Mouse (Mus musculus) layer of hippocampus, postnatal 25 days (tissue): ENCODE data around the gene Gm28374. TPM values are rescaled to one million over a fixed set of nuclear protein-coding genes. Genes with fewer than 3 reads are reported as not detected.
"Not testable (repeated sequence)": the region's sequence is repeated elsewhere in the genome, so short reads cannot be mapped to it uniquely, and the experiment has no call there.

Experiments
- DNase-seq, 2 experiments: peaks; one replicate each; pipeline ENCODE4 v3.0.0; 2022; ENCODE audit warnings: mixed read lengths in 2 of 2, low spot score in 1 of 2; ENCODE audit errors: extremely low spot score in 1 of 2
- total RNA-seq, 2 experiments: library from RNA; stranded (reverse); gene quantifications; 2 replicates each; pipeline ENCODE4 v1.2.3; 2021

Gene Gm28374
- total RNA-seq, 2 experiments from 2014 or later, result not detected

DNA sequence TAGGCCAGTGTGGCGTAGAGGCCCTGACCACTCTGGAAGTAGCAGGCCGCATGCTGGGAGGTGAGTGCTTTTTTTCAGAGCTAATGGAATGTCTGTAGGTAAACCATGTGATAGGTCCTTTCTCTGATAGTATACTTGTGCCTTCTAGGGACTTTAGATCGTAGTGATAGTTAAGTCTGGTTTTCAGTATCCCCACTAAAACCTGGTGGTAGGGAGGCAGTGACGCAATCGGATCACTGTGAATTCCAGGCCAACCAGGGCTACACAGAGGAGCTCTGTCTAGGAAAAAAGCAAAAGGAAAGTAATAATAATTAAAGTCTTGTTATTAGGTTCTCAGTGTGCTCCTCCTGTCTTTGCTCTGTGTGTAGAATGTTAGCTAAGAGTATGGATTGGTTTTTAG, 23.5 kb downstream of the Gm28374 start:
- no peak for DNase-seq

DNA sequence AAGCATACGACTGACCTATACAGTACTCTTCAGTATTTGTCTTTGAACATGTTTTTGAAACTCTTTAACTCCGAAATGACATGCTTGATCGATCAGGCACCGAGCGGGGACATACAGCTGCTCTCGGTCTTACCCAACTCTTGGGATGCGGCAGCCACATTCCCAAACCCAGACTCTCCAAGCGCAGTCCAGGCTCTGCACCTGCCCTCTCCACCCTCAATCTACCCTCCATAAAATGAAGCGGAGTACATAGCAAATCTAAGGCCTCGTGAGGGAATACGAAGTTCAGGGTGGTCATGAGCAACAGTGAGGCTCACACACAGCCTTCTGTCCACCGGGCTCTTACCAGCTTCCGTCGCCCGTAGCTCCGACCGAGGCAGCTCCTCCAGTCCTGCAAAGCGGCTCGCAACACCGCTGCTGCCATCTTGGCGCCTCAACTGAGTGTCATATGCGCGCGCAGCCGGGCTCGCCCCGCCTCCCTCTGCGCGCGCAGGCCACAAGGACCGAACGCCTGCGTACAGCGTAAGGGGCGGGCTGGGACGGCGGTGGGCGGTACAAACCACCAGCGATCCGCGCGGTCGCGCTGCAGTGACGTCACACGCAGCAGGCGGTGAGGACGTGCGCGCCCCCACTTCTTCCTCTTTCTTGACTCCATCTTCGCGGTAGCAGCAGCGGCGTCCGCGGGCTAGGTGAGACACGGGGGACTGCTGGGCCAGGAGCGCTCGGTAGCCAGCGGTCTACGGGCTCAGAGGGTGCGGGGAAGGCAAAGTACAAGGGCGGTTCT, 24.6 kb downstream of the Gm28374 start, which contains the start of the genes Mrpl49 and Fau:
TSS of gene Mrpl49 (minus strand) at position 473 of the 784 bp plus-strand sequence.
TSS of gene Fau (plus strand) at position 532 of the 784 bp plus-strand sequence.
- DNase-seq, result peak; percentile 98

DNA sequence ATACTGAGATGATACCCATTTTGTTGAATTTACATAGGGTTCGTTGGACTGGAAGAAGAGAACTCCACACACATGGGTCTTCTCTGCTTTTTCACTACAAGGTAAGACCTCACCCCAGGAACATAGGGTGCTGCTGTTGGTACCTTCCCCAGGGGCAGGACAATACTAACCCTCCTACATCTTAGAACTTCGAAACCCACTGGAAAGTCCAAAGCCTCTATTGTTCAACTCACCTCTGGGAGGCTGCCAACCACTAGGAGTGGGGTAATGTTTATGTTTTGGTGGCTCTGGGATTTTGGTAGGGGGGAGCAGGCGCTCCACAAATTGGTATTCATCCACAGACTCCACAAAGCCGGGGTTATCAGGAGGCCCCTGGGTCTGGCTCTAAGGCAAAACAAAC, 25.4 kb downstream of the Gm28374 start:
- DNase-seq, result no peak

DNA sequence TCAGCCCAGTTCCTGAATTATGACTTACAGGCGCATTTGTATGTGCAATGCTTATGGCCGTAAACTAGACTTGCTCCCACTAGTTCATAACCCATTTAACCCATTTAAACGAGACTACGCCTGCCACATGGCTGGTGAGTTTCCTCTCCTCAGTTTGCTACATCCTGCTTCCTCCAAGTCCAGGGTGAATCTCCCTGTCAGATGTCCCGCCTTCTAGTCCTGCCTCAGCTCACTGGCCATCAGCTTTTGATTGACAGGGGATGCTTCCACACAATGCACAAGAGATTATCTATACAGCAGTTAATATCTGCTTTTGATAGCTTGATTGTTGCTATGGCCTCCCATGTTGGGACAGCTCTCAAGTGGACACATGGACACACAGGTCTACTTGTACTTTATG, 27.8 kb downstream of the Gm28374 start:
- DNase-seq, result no peak

DNA sequence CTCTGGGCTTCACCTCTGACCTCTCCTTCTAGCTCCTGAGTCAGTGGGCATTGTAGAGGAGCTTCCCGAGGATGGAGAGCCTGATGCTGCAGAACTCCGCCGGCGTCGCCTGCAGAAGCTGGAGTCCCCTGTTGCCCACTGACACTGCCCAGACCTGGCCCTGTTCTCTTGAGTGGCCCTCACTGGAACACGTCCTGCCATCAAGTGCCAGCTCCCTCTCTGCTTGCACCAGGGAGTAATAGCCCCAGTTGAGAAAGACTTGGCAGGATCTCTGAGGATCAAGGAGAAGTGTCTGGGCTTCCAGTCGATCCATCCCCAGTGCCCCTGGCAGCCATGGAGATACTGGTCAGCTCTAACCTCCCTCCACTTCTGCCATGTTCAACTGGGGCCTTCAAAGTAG, 29.5 kb downstream of the Gm28374 start:
- no peak for DNase-seq

DNA sequence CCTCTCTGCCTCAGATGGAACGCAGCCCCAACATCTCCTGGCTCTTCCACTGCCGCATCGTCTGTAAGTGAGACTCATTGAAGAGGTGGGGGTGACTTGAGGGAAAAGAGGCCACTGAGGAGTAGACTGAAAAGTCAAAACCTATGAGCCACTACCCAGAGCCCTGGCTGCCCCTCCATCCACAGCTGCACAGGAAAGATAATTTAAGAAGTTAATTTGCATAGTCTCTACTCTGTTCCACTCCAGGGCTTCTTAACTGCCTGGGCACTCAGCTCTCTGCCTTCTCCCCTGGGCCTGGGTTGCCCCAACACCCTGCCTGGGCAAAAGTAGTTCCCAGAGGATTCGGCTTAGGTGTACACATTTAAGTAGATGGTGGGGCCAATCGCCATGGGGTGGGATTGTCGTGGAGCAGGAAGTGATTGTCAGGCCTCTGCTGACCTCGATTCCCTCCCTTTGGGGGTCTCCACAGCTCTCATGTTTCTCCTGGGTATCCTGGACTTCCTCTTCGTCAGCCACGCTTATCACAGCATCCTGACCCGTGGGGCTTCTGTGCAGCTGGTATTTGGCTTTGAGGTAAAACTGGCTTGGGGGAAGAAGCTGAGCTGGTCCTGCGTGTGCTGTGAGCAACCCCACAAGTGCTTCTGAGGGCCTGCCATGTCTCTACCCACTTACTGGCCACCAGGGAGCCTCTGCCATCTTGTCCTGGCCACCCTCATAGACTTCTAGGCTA, 33.2 kb downstream of the Gm28374 start:
- DNase-seq, result no peak

DNA sequence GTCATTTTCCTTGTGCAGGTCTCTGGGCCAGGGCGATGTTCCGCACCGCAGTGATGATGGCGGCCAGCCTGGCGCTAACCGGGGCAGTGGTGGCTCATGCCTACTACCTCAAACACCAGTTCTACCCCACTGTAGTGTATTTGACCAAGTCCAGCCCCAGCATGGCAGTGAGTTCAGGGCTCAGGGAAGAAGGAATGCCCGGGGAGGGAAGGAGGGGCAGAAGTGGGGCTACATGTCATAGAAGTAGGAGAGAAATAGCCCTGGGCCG, 34.2 kb downstream of the Gm28374 start:
- DNase-seq, result no peak

DNA sequence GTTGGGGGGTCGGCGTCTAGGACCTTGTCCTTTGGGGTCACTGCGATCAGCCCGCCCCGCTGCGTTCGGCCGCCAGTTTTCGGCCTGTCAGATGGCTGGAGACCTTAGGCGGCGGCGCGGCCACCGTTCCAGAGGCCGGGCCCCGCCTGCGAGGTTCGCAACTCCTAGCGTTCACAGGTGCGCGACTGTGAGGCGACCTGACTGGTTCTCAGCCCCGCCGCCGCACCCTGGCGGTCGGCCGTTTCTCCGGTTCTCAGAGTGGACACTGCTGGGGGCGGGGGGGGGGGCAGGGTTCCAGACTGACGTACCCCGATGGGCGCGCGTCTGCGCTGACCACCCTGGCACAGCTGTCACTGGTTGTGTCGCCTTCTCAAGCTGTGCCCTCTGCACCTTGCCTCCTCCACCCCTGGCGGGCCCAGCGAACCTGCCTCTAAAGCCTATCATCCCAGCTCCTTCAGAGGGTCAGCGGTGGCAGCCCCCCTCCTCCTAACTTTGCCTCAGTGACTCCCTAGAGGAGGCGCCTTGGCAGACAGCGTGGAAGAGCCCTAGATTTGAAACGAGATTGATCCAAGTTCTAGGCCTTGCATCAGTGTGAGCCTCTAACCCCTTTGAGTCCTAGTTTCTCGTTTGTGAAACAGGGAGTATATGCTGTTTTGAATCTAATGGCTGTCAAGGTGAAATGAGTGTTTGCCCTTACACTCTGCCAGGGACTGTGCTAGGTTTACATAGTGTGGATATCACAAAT, 34.7 kb downstream of the Gm28374 start:
- DNase-seq, result no peak

DNA sequence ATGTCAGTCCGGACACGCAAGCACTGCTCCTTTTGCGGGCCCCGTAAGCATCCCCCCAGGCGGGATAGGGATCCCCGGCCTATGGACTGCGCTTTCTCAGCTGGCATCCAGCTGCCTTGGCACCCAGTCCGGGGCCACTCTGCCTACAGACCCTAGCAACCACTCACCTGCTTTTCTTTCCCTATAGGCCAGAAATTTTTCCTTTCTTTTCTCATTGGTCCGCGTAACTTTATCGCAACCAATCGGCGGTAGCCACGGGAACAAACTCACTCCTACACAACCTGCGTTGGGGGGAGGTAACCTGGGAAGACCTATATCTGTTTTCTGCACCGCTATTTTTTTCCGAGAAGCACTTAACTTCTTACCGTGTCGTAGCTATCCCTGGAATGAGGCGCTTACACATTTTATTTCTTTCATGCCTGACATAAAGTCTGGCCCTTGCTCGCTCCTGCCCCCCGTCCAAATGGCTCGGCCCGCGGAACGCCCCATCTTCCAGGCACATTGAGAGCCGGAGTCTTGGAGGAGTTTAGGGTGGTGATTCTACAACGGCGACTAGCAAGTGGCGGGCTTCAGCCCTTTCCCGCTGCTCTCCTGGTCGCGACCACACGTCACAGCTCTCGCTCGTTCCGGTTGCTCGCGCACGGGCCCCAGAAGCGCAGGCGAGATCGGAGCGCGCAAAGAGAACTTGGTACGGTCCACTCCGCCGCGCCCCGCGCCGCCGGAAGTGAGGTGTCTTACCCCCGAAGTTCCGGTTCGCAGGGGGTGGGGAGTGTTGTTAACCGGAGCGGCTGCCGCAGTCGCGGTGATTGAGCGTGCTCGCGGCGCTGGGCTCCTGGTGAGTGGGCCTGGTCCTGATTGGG, 35.5 kb downstream of the Gm28374 start, which contains the start of gene Syvn1:
TSS of gene Syvn1 (plus strand) at position 283 of the 860 bp plus-strand sequence.
- peak; percentile 79 to 85 for DNase-seq

DNA sequence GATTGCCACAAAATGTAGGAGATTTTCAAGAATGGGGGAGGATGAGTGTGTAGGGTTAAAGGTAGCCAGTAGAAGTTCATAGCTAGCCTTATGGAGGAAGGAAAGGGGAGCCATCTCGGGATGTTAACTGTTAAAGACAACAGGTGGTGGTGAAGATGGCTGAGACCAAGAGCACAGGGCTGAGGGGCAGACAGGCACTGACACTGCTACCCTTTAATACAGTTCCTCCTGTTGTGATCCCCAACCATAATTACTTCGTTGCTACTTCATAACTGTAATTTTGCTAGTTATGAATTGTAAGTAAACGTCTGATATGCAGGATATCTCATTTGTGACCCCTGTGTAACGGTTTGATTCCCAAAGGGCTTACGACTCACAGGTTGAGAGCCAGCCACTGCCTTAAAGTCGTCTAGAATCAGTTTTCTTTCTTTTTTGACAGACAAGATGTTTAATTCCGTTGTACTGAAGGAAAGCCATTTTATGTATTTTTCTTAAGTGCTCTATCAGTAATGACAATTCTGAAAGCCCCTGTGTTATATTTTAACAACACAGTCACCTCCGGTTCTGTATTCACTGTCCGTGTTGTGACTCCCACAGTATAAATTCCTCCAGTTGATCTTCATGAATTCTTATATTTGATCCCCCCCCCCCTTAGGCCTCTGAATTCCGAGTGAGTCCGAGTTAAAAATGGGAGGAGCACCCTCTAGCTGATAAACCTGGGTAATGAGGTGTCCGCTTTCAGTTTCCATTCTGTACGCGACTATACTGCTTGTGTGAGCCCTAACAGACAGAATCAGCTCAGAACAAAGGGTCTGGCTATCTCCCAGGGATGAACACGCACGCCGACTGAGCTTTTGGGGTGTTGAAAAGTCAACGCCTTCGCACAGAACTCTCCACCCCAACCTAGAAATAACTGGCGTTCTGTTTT, 36.4 kb downstream of the Gm28374 start:
- peak in 1 of 2 experiments; percentile 48 for DNase-seq

DNA sequence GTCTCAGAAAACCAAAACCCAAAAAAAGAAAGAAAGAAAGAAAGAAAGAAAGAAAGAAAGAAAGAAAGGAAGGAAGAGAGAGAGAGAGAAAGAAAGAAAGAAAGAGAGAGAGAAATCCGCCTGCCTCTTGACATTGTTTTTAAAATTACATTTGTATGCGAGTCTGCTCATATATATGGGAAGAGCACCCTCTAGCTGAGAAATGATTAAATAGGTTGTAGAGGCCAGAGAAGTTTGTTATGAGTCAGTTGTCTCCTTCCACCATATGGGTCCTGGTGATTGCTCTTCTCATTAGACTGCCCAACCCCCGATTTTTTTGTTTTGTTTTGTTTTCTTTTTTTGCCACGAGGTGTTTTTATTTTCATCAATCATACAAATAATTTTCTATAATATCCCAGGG, 38.0 kb downstream of the Gm28374 start:
- not testable (repeated sequence) for DNase-seq

DNA sequence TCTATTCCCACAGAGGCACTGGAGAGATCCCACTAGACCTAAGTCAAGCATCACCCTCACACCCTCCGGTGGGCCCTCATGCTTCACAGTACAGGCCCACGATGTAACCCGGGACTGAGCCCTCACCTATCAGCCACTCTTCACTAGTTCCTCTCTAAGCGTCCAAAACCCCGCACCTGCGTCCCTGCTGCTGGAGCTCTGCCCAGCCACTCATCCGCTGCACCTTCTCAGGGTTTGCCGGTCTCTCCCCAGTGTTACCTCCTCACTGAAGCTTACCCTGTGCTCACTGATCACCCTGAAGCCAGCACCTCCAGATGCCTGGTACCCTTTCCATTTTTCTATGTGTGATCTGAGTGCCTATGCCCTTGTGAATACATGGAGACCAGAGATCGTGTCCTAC, 39.8 kb downstream of the Gm28374 start:
- no peak for DNase-seq

DNA sequence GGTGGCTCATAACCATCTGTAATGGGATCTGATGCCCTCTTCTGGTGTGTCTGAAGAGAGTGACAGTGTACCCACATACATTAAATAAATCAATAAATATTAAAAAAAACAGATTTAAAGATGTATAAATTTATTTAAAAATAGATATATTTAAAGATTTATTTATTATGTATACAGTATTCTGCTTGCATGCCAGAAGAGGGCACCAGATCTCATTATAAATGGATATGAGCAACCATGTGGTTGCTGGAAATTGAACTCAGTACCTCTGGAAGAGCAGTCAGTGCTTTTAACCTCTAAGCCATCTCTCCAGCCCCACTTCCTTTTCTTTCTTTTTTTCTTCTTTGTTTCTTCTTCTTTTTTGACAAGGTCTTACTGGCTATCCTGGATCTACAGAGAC, 42.1 kb downstream of the Gm28374 start:
- DNase-seq, result no peak

DNA sequence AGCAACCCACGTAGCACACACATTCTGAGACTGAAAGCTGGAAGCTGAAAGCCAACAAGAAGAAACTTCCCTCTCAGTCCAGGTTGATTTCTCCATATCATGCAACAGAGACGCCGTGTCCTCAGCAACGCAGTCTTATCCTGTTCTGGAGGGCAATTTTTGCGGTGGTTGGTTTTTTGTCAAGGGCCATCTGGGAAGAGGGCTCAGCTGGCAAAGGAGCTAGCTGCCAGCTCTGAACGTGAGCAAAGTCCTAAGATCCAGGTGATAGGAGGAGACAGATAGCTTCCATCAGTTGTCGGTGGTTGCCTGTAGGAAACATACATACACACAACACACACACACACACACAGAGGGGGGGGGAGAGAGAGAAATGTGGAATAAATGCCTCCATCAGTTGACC, 43.7 kb downstream of the Gm28374 start:
- DNase-seq, result no peak

DNA sequence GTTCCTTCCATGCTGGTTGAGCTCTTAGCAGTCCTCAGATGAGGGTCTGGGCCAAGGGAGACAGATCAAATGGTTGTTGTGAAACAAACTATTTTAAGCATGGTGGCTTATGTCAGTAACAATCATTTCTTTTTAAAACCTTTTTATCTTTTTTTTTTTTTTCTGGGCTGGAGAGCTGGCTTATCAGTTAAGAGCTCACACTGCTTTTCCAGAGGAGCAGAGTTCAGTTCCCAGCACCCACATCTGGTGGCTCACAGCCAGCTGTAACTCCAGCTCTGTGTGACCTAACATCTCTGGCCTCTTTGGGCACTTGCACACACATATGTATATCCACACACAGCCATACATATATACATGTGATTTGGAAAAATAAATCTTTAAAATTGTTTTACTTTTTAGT, 44.4 kb downstream of the Gm28374 start:
- DNase-seq, result no peak

DNA sequence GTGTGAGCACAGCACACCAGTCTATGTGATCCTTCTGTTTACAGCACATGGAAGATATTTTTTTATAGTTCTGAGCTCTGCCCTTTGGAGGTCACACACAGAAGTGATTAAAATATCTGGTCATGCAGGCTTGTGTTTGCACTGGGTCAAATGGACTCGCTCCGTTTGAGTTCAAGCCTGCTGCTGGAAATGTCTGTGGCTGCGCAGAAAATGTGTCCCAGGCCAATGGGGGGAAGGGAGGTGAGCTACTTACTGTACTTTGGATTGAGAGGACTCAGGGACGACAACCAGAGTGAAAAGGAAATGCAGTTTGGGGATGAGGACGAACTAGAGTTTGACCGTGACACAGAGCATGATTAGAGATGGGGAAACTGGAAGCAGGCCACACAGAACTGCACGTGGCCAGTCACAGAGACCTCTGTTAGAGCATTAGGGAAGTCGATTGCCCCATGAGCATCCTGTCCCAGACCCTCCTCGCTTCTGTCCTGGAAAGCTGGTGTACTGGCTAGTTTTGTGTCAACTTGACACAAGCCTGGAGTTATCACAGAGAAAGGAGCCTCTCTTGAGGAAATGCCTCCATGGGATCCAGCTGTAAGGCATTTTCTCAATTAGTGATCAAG, 46.0 kb downstream of the Gm28374 start:
- DNase-seq, result no peak

DNA sequence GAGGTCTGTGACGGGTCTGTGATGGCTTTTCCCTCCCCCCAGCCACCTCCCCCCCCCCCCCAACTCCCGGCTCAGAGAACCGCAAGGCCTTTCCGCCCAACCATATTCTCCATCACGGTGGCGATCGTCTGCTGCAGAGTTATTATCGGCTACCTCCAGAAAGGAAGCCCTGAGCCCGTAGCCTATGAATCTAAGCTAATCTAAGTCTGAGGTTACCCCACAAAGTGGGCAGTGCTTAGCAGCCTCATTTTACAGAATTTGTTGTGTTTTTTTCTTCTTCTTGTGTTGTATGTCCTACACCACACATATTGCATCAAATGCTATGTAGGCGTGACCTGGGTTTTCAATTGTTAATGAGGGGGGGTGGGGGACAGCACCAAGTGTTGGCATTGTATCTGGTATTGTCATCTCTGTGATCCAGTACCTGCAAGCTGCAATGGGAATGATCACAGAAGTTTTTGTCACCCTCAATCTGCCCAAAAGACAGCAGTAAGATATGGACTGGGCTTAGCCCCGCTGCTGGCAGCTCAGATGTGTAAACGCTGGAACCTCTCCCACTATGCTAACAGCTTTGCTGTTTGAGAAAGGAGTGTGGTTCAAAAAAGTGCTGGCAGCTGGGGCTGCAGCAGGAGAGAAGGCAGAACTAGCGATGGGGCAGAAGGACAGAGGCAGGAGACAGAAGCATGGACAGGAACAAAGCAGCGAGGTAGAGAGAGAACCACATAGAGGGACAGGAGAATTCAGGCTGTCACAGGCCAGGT, 51.4 kb downstream of the Gm28374 start:
- no peak for DNase-seq

DNA sequence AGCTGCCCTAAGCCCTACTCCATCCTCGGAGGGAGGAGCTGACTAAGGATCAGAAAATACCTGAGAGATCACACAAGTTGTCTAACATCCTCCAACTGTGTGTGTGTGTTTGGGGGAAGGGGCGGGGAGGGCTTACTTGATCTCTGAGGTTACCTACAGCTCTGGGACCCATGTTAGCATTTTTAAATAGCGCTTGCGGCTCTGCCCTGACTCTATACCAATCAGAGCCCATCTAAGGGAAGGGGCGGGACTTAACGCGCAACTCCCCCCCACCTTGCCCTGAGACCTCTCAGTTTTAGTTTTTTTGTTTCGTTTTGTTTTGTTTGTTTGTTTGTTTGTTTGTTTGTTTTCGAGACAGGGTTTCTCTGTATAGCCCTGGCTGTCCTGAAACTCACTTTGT, 52.6 kb downstream of the Gm28374 start:
- no peak for DNase-seq
